Mouse (Mus musculus): ENCODE results near the gene Aldh6a1.

GRCm38 (mm10) chr12:84451801-84452200 is 997 bp upstream of the Aldh6a1 start:
- TF ChIP-seq CTCF (IDR thresholded peaks at IDR 0.05; ENCODE audit: control insufficient read depth, insufficient read depth, insufficient read length) (no peak), MYOD1 (IDR thresholded peaks at IDR 0.05; ENCODE audit: control insufficient read depth, insufficient read length, low read depth) (no peak), MYOG (IDR thresholded peaks at IDR 0.05; ENCODE audit: control insufficient read depth, extremely low read depth, insufficient read length) (no peak), USF1 (IDR thresholded peaks at IDR 0.05; ENCODE audit: low read depth) (no peak), MAX (IDR thresholded peaks at IDR 0.05) (no peak)

All from C2C12 (cell line).